Mouse (Mus musculus) kidney, adult 9 months (tissue): ENCODE data around the gene Plekha6.
"Not testable (repeated sequence)": the region's sequence is repeated elsewhere in the genome, so short reads cannot be mapped to it uniquely, and the experiment has no call there.

ENCODE experiments used
- DNase-seq: peaks from one replicate; pipeline ENCODE4 v3.0.0; 2022

The Plekha6 gene

GRCm38 (mm10) chr1:133328896-133329637 lies 165.1 kb downstream of the Plekha6 start:
- DNase-seq, result no peak

- no peak for DNase-seq
Measured at GRCm38 (mm10) chr1:133329638-133329964, 165.6 kb downstream of the Plekha6 start.

- DNase-seq, result no peak
Measured at GRCm38 (mm10) chr1:133331142-133331541, 167.1 kb downstream of the Plekha6 start.

GRCm38 (mm10) chr1:133332656-133333430 lies 168.8 kb downstream of the Plekha6 start:
- DNase-seq, result no peak

GRCm38 (mm10) chr1:133333937-133334336 lies 169.9 kb downstream of the Plekha6 start:
- no peak for DNase-seq

- not testable (repeated sequence) for DNase-seq
Measured at GRCm38 (mm10) chr1:133340403-133340802, 176.4 kb downstream of the Plekha6 start.

GRCm38 (mm10) chr1:133344357-133344756 lies 180.3 kb downstream of the Plekha6 start:
- no peak for DNase-seq

GRCm38 (mm10) chr1:133346531-133346930 lies 182.5 kb downstream of the Plekha6 start:
- no peak for DNase-seq

- DNase-seq, result no peak
Measured at GRCm38 (mm10) chr1:133347226-133347625, 183.2 kb downstream of the Plekha6 start.

GRCm38 (mm10) chr1:133347693-133348520 lies 183.9 kb downstream of the Plekha6 start:
- DNase-seq, result peak; percentile 66

GRCm38 (mm10) chr1:133350210-133350609 lies 186.2 kb downstream of the Plekha6 start, which contains the start of gene Ren1:
Gene Ren1, plus strand, starts transcription at chr1:133350510.
- no peak for DNase-seq

GRCm38 (mm10) chr1:133351762-133352161 lies 187.8 kb downstream of the Plekha6 start:
- DNase-seq, result no peak
